Mouse (Mus musculus) heart, postnatal 0 days (tissue): ENCODE data around the gene Tas1r2. TPM values are rescaled to one million over a fixed set of nuclear protein-coding genes. Genes with fewer than 3 reads are reported as not detected.

ENCODE experiments used
- ATAC-seq: fragments of 200-750 bp; cut with Nextera tagmentation; 2 replicates; pipeline ENCODE4 v1.8.0; 2017; ENCODE audit warnings: low read depth, moderate number of reproducible peaks, moderate library complexity; ENCODE audit not compliant: insufficient read depth
- DNase-seq: peaks from one replicate; pipeline ENCODE4 v3.0.0-alpha.2; 2016; ENCODE audit warnings: low spot score
- H3K27ac ChIP-seq: fragments of 300-500 bp; sonication (generic); 2 replicates; pipeline ENCODE4 v1.5.1; 2014; ENCODE audit warnings: low read depth, mild to moderate bottlenecking
- H3K27me3 ChIP-seq: fragments of 300-500 bp; sonication (generic); 2 replicates; pipeline ENCODE4 v1.6.1; 2014; ENCODE audit warnings: low read length, mixed read lengths; ENCODE audit not compliant: control insufficient read depth, insufficient read depth
- H3K36me3 ChIP-seq: fragments of 300-500 bp; sonication (generic); replicated peaks from 2 replicates; pipeline ENCODE4 v1.6.1; 2014; ENCODE audit warnings: low read length, mixed read lengths; ENCODE audit not compliant: control insufficient read depth, insufficient read depth
- H3K4me1 ChIP-seq: fragments of 300-500 bp; sonication (generic); 2 replicates; pipeline ENCODE4 v1.6.1; 2014; ENCODE audit warnings: antibody characterized with exemption; ENCODE audit not compliant: control insufficient read depth, insufficient read depth
- H3K4me2 ChIP-seq: fragments of 300-500 bp; sonication (generic); 2 replicates; pipeline ENCODE4 v1.6.1; 2014; ENCODE audit warnings: low read depth, mild to moderate bottlenecking, low read length, moderate library complexity
- H3K4me3 ChIP-seq: fragments of 300-500 bp; sonication (generic); 2 replicates; pipeline ENCODE4 v1.5.1; 2014; ENCODE audit warnings: low read depth, low read length
- H3K9ac ChIP-seq: fragments of 300-500 bp; sonication (generic); replicated peaks from 2 replicates; pipeline ENCODE4 v1.6.1; 2014; ENCODE audit warnings: low read depth, low read length, mixed read lengths
- H3K9me3 ChIP-seq: fragments of 300-500 bp; sonication (generic); replicated peaks from 2 replicates; pipeline ENCODE4 v1.6.1; 2016; ENCODE audit warnings: low read length; ENCODE audit not compliant: control insufficient read depth
- CTCF ChIP-seq: IDR thresholded peaks from 2 replicates; pipeline ENCODE4 v1.5.1; 2016; ENCODE audit warnings: antibody characterized with exemption, control low read depth, low read depth
- EP300 ChIP-seq: IDR thresholded peaks from 2 replicates; pipeline ENCODE4 v1.6.1; 2016; ENCODE audit warnings: antibody characterized with exemption, low read depth
- WGBS: fragments of 180-500 bp; shearing (Covaris S2); extraction: QIAGEN DNeasy Blood & Tissue Kit; methylation state at CpG from one replicate; pipeline ENCODE4 v1.1.7; 2014; 5-methylcytosine and 5-hydroxymethylcytosine counted together
- polyA plus RNA-seq: library from polyadenylated mRNA; unstranded; fragments of >200 nt; fragmentation: Nextera tagmentation; extraction: Ambion mirVana; gene quantifications from 2 replicates; pipeline ENCODE4 v1.2.1, GENCODE M21; 2015
- total RNA-seq: library from RNA; depleted of rRNA; stranded (reverse); fragments of >200 nt; gene quantifications from 2 replicates; pipeline ENCODE4 v1.2.3, GENCODE M21; 2014; ENCODE audit warnings: low replicate concordance

Tas1r2 gene
- total and polyA plus RNA-seq, 2 experiments from 2014 or later, result not detected

- Histone ChIP-seq H3K4me1 (no peaks in the 10 kb centered on the region), H3K27me3 (no peaks in the 10 kb centered on the region), H3K9me3 (no peaks in the 10 kb centered on the region), H3K36me3 (peaks cover 9% of the 10 kb centered on the region; the same call in 1 of the 2 replicates), H3K4me2 (no peak overlapping the region), H3K9ac (no peak overlapping the region), H3K27ac (no peak overlapping the region), H3K4me3 (no peak overlapping the region)
- WGBS, result 78% methylated on average over 15 of the region's 15 CpGs
- ATAC-seq, result no peak
- no peak for DNase-seq
- TF ChIP-seq EP300, result no peak
- no peak for TF ChIP-seq CTCF
These were observed 3.1 kb upstream of the Tas1r2 start for GRCm38 (mm10) chr4:139650086-139650743.

GRCm38 (mm10) chr4:139650907-139651306 is 2.4 kb upstream of the Tas1r2 start:
- no peak for DNase-seq
- TF ChIP-seq EP300, result no peak
- TF ChIP-seq CTCF, result no peak

GRCm38 (mm10) chr4:139661897-139662296 is 8.6 kb downstream of the Tas1r2 start:
- ATAC-seq (no peak), DNase-seq (no peak)
- no peaks in the 10 kb centered on the region for H3K27me3 ChIP-seq
- H3K27ac ChIP-seq, result no peak overlapping the region
- TF ChIP-seq EP300, result no peak
- no peak for TF ChIP-seq CTCF
- 75% methylated on average over 14 of the region's 14 CpGs for WGBS
- no peak overlapping the region for H3K4me2 ChIP-seq
- no peaks in the 10 kb centered on the region for H3K36me3 ChIP-seq
- peaks cover 8% of the 10 kb centered on the region; the same call in 1 of the 2 replicates for H3K9me3 ChIP-seq
- no peak overlapping the region for H3K4me3 ChIP-seq
- no peak overlapping the region for H3K9ac ChIP-seq
- H3K4me1 ChIP-seq, result no peaks in the 10 kb centered on the region

More at GRCm38 (mm10) chr4:139650907-139651306, 2.4 kb upstream of the Tas1r2 start:
- ATAC-seq, result no peak
- Histone ChIP-seq H3K9ac (no peak overlapping the region), H3K36me3 (peaks cover 9% of the 10 kb centered on the region; the same call in 1 of the 2 replicates), H3K27ac (no peak overlapping the region), H3K4me3 (no peak overlapping the region), H3K9me3 (no peaks in the 10 kb centered on the region), H3K4me1 (no peaks in the 10 kb centered on the region), H3K27me3 (no peaks in the 10 kb centered on the region), H3K4me2 (no peak overlapping the region)
- 70% methylated on average over 11 of the region's 11 CpGs for WGBS

GRCm38 (mm10) chr4:139667632-139668031 is 14.3 kb downstream of the Tas1r2 start:
- Histone ChIP-seq H3K36me3 (no peaks in the 10 kb centered on the region), H3K27ac (no peak overlapping the region), H3K4me3 (no peak overlapping the region), H3K9ac (no peak overlapping the region), H3K27me3 (no peaks in the 10 kb centered on the region), H3K9me3 (no peaks in the 10 kb centered on the region), H3K4me1 (no peaks in the 10 kb centered on the region), H3K4me2 (no peak overlapping the region)
- DNase-seq, result no peak
- WGBS, result 76% methylated on average over 6 of the region's 6 CpGs
- ATAC-seq, result no peak
- no peak for TF ChIP-seq CTCF
- TF ChIP-seq EP300, result no peak

- Histone ChIP-seq H3K27me3 (peaks cover 2% of the 10 kb centered on the region; the same call in 1 of the 2 replicates), H3K4me1 (no peaks in the 10 kb centered on the region), H3K4me3 (no peak overlapping the region), H3K27ac (no peak overlapping the region), H3K4me2 (no peak overlapping the region), H3K9me3 (no peaks in the 10 kb centered on the region), H3K36me3 (no peaks in the 10 kb centered on the region), H3K9ac (no peak overlapping the region)
- peak; percentile 22 for DNase-seq
- TF ChIP-seq CTCF (peak; percentile 87), EP300 (no peak)
- ATAC-seq, result no peak; the same call in 1 of the 2 replicates
- WGBS, result 6% methylated on average over 6 of the region's 6 CpGs
These were observed 16.5 kb downstream of the Tas1r2 start for GRCm38 (mm10) chr4:139669847-139670246.

GRCm38 (mm10) chr4:139675696-139676095 is 22.4 kb downstream of the Tas1r2 start:
- no peak for DNase-seq
- Histone ChIP-seq H3K9me3 (0 out of 2 replicates have a peak, but pooled peaks cover 15% of the 10 kb centered on the region), H3K27ac (no peak overlapping the region), H3K36me3 (no peaks in the 10 kb centered on the region), H3K9ac (no peak overlapping the region), H3K27me3 (peaks cover 3% of the 10 kb centered on the region; the same call in 1 of the 2 replicates), H3K4me3 (no peak overlapping the region), H3K4me1 (no peaks in the 10 kb centered on the region), H3K4me2 (no peak overlapping the region)
- 42% methylated on average over 9 of the region's 9 CpGs for WGBS
- TF ChIP-seq CTCF (no peak), EP300 (no peak)
- no peak for ATAC-seq
